ENCODE assay signal across 19 mouse cellular contexts in the genomic region with DNA sequence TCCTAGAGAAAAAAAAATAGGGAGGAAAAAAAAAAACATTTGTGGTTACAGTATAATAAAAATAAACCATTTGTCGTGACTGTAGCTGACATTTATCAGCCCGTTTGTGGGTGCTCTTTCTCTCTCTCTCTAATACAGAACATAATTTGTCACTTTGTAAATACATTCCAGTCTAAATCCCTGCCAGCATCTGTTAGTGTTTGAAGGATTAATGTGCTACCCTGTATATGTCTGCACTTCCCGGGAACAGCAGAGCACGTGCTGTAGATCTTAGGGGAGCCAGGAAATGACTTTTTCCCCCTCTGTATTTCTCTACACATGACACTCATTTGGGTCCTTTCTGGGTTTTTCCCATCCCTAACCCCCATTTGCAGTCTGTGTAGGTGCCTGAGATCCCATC.
DNase-seq lines count a peak whose midpoint lies in the region; ATAC-seq and TF ChIP-seq lines count a peak whose summit lies in the region.
"Had no signal": no experiment of that assay in that cellular context is flagged by ENCODE, and none has a peak within 500 bp of the region (broad histone marks: within the 10 kb centered on the region; RNA-seq: fewer than 3 reads in every experiment).

No protein-coding gene starts in this region.

- H3K27ac ChIP-seq in kidney, embryonic 16.5 days (ENCODE audit: low read length), result no peak overlapping the region
- H3K27ac ChIP-seq in lung, postnatal 0 days (ENCODE audit: low read length), result no peak overlapping the region
- no peak overlapping the region for H3K27ac ChIP-seq in embryonic facial prominence, embryonic 14.5 days (replicated peaks; ENCODE audit: low read depth, low read length)
- H3K27ac ChIP-seq in stomach, postnatal 0 days (replicated peaks), result no peak overlapping the region
- H3K27ac ChIP-seq: embryonic facial prominence, embryonic 15.5 days; forebrain, embryonic 10.5 days; gastrocnemius, adult 2 months; left cerebral cortex, adult 2 months; liver, embryonic 12.5 days; midbrain, embryonic 12.5 days had no signal

- H3K36me3 ChIP-seq in kidney, embryonic 16.5 days (ENCODE audit: insufficient read depth, low read length), result no peaks in the 10 kb centered on the region
- no peaks in the 10 kb centered on the region for H3K36me3 ChIP-seq in lung, postnatal 0 days (ENCODE audit: insufficient read depth, low read length)
- H3K36me3 ChIP-seq in embryonic facial prominence, embryonic 14.5 days (ENCODE audit: control insufficient read depth, insufficient read depth, low read length), result no peaks in the 10 kb centered on the region
- H3K36me3 ChIP-seq in stomach, postnatal 0 days (ENCODE audit: control insufficient read depth, insufficient read depth, low read length), result no peaks in the 10 kb centered on the region
- H3K36me3 ChIP-seq: embryonic facial prominence, embryonic 15.5 days; forebrain, embryonic 10.5 days; liver, embryonic 12.5 days; midbrain, embryonic 12.5 days had no signal

- H3K4me3 ChIP-seq in kidney, embryonic 16.5 days (ENCODE audit: low read length), result no peak overlapping the region
- H3K4me3 ChIP-seq in lung, postnatal 0 days (ENCODE audit: low read depth, low read length), result no peak overlapping the region
- no peak overlapping the region for H3K4me3 ChIP-seq in embryonic facial prominence, embryonic 14.5 days (ENCODE audit: low read depth, low read length)
- no peak overlapping the region for H3K4me3 ChIP-seq in stomach, postnatal 0 days (ENCODE audit: low read depth, low read length)
- H3K4me3 ChIP-seq: embryonic facial prominence, embryonic 15.5 days; forebrain, embryonic 10.5 days; gastrocnemius, adult 2 months; left cerebral cortex, adult 2 months; liver, embryonic 12.5 days; midbrain, embryonic 12.5 days had no signal

- WGBS in kidney, embryonic 16.5 days, result 15% methylated on average over 4 of the region's 4 CpGs
- WGBS in lung, postnatal 0 days, result 35% methylated on average over 4 of the region's 4 CpGs
- WGBS in embryonic facial prominence, embryonic 14.5 days, result 7% methylated on average over 4 of the region's 4 CpGs
- 30% methylated on average over 4 of the region's 4 CpGs for WGBS in stomach, postnatal 0 days

- TF ChIP-seq EP300 in lung, postnatal 0 days (IDR thresholded peaks at IDR 0.05), result no peak
- no peak for TF ChIP-seq EP300 in stomach, postnatal 0 days (optimal IDR thresholded peaks at IDR 0.05)

- peak; percentile 57; the same call in 1 of the 2 replicates for ATAC-seq in kidney, embryonic 16.5 days (ENCODE audit: low FRiP score, low TSS enrichment)
- ATAC-seq in lung, postnatal 0 days, result peak; percentile 59
- ATAC-seq in embryonic facial prominence, embryonic 14.5 days (ENCODE audit: low read depth), result no peak
- peak; percentile 57; the same call in 1 of the 2 replicates for ATAC-seq in stomach, postnatal 0 days (ENCODE audit: low FRiP score, low TSS enrichment)
- ATAC-seq: activated CD4-positive, CD25-positive, alpha-beta regulatory T cell, adult 4 months; CD4-positive, CD25-positive, alpha-beta regulatory T cell, adult 4 months; liver, embryonic 12.5 days had no signal

- no peak for DNase-seq in kidney, postnatal 25 days
- peak; percentile 54 for DNase-seq in lung, postnatal 0 days (ENCODE audit: low spot score)
- no peak for DNase-seq in lung, postnatal 36 days
- DNase-seq in embryonic facial prominence, embryonic 14.5 days (ENCODE audit: low spot score), result peak; percentile 57
- no peak for DNase-seq in stomach, postnatal 0 days (ENCODE audit: low spot score)
- DNase-seq in layer of hippocampus, adult 11-12 months (ENCODE audit: low spot score), result no peak
- DNase-seq: gastrocnemius, adult 2 months; layer of hippocampus, adult 9-11 months; retina, postnatal 1 day; thymus, postnatal 4 days had no signal

- no peak overlapping the region for H3K9ac ChIP-seq in kidney, embryonic 16.5 days (replicated peaks; ENCODE audit: low read length)
- no peak overlapping the region for H3K9ac ChIP-seq in lung, postnatal 0 days (replicated peaks; ENCODE audit: low read depth)
- H3K9ac ChIP-seq in embryonic facial prominence, embryonic 14.5 days (ENCODE audit: low read depth, low read length), result no peak overlapping the region
- H3K9ac ChIP-seq in stomach, postnatal 0 days (ENCODE audit: low read length), result no peak overlapping the region
- H3K9ac ChIP-seq: embryonic facial prominence, embryonic 15.5 days; liver, embryonic 12.5 days; midbrain, embryonic 12.5 days had no signal

- no peak for TF ChIP-seq CTCF in lung, postnatal 0 days (IDR thresholded peaks at IDR 0.05)
- no peak for TF ChIP-seq CTCF in stomach, postnatal 0 days (IDR thresholded peaks at IDR 0.05; ENCODE audit: low read depth)

- no peaks in the 10 kb centered on the region for H3K9me3 ChIP-seq in kidney, embryonic 16.5 days (ENCODE audit: low read length)
- H3K9me3 ChIP-seq in lung, postnatal 0 days (ENCODE audit: low read length), result no peaks in the 10 kb centered on the region
- H3K9me3 ChIP-seq in embryonic facial prominence, embryonic 14.5 days (ENCODE audit: control insufficient read depth, low read length), result peaks cover 4% of the 10 kb centered on the region; the same call in 1 of the 2 replicates
- no peaks in the 10 kb centered on the region for H3K9me3 ChIP-seq in stomach, postnatal 0 days (ENCODE audit: control insufficient read depth, low read length)
- H3K9me3 ChIP-seq: embryonic facial prominence, embryonic 15.5 days; forebrain, embryonic 10.5 days; liver, embryonic 12.5 days; midbrain, embryonic 12.5 days had no signal

- no peaks in the 10 kb centered on the region for H3K27me3 ChIP-seq in kidney, embryonic 16.5 days (ENCODE audit: insufficient read depth, low read length)
- no peaks in the 10 kb centered on the region for H3K27me3 ChIP-seq in lung, postnatal 0 days (replicated peaks; ENCODE audit: insufficient read depth, low read length)
- H3K27me3 ChIP-seq in embryonic facial prominence, embryonic 14.5 days (replicated peaks; ENCODE audit: control insufficient read depth, insufficient read depth, low read length), result peaks cover 4% of the 10 kb centered on the region; the same call in 1 of the 2 replicates
- H3K27me3 ChIP-seq in stomach, postnatal 0 days (ENCODE audit: control insufficient read depth, insufficient read depth, low read length), result no peaks in the 10 kb centered on the region
- H3K27me3 ChIP-seq: liver, embryonic 12.5 days; midbrain, embryonic 12.5 days had no signal

- H3K4me2 ChIP-seq in kidney, embryonic 16.5 days (replicated peaks; ENCODE audit: low read depth, low read length), result no peak overlapping the region
- H3K4me2 ChIP-seq in lung, postnatal 0 days (replicated peaks; ENCODE audit: low read depth, low read length), result no peak overlapping the region
- no peak overlapping the region for H3K4me2 ChIP-seq in embryonic facial prominence, embryonic 14.5 days (ENCODE audit: low read depth, low read length)
- no peak overlapping the region; the same call in 1 of the 2 replicates for H3K4me2 ChIP-seq in stomach, postnatal 0 days (replicated peaks; ENCODE audit: low read depth)
- H3K4me2 ChIP-seq: embryonic facial prominence, embryonic 15.5 days; heart, embryonic 11.5 days; liver, embryonic 12.5 days; midbrain, embryonic 12.5 days had no signal

- peaks cover 6% of the 10 kb centered on the region; the same call in 1 of the 2 replicates for H3K4me1 ChIP-seq in kidney, embryonic 16.5 days (ENCODE audit: insufficient read depth, low read length)
- H3K4me1 ChIP-seq in lung, postnatal 0 days (ENCODE audit: insufficient read depth, low read depth, low read length), result no peaks in the 10 kb centered on the region
- 0 out of 2 replicates have a peak, but pooled peaks cover 5% of the 10 kb centered on the region for H3K4me1 ChIP-seq in embryonic facial prominence, embryonic 14.5 days (ENCODE audit: control insufficient read depth, insufficient read depth, low read length)
- 0 out of 2 replicates have a peak, but pooled peaks cover 3% of the 10 kb centered on the region for H3K4me1 ChIP-seq in stomach, postnatal 0 days (replicated peaks; ENCODE audit: control insufficient read depth, insufficient read depth)
- H3K4me1 ChIP-seq: forebrain, embryonic 10.5 days; liver, embryonic 12.5 days; midbrain, embryonic 12.5 days had no signal

Comparison
In these comparisons a context has a peak if more than half of its experiments do, and no peak if none do; other contexts are left out.
1. DNase-seq: peak in lung, postnatal 0 days (single experiment) and embryonic facial prominence, embryonic 14.5 days (single experiment); none in kidney, postnatal 25 days (0 of 2), lung, postnatal 36 days (single experiment), stomach, postnatal 0 days (single experiment) and layer of hippocampus, adult 11-12 months (single experiment).